Mouse (Mus musculus) lung, postnatal 0 days (tissue): ENCODE results near the gene Rars2.

Experiments used
- CTCF ChIP-seq: IDR thresholded peaks from 2 replicates; pipeline ENCODE4 v1.5.1; 2016; ENCODE audit warnings: antibody characterized with exemption, mild to moderate bottlenecking
- EP300 ChIP-seq: IDR thresholded peaks from 2 replicates; pipeline ENCODE4 v1.6.1; 2016; ENCODE audit warnings: antibody characterized with exemption, mild to moderate bottlenecking, control low read depth

DNA sequence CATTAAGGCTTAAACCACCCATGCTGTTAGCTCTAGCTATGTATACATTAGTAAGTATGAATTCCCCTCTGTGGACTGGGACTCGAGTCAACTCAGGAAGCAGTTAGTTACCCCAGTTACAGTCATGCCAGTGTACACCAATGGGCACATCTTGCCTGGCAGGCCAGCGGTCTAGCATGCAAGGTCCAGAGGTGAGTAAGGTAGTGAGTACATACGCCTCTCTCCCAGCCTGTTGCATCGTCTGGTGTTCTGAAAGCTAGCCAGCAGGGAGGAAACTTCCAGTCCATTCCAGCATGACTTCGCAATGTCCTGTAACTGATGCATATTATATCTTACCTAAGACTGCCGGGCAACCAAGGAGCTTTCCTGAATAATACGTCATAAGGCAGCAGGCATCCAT, 38.4 kb downstream of the Rars2 start:
- no peak for TF ChIP-seq EP300
- TF ChIP-seq CTCF, result no peak
